Mouse (Mus musculus) G1E (cell line): ENCODE measurements around the gene Meis2. TPM values are rescaled to one million over a fixed set of nuclear protein-coding genes. Genes with fewer than 3 reads are reported as not detected.

ENCODE experiments used
- ATAC-seq: 2 replicates; pipeline ENCODE4 v1.8.0; 2016; ENCODE audit warnings: mild to moderate bottlenecking; ENCODE audit not compliant: insufficient number of reproducible peaks, poor library complexity, low FRiP score, severe bottlenecking; ENCODE audit errors: extremely low read depth
- DNase-seq: peaks from one replicate; pipeline ENCODE4 v3.0.0; 2012; ENCODE audit warnings: low spot score
- H3K27me3 ChIP-seq: 2 replicates; pipeline ENCODE4 v1.6.1; 2012; ENCODE audit warnings: mild to moderate bottlenecking, low read length, inconsistent platforms; ENCODE audit not compliant: insufficient read depth
- H3K36me3 ChIP-seq: replicated peaks from 2 replicates; pipeline ENCODE3; 2012; ENCODE audit warnings: mild to moderate bottlenecking, inconsistent platforms
- H3K4me1 ChIP-seq: 2 replicates; pipeline ENCODE4 v1.6.1; 2012; ENCODE audit warnings: low read depth, low read length, inconsistent platforms, mixed read lengths; ENCODE audit not compliant: insufficient read depth
- H3K4me3 ChIP-seq: 2 replicates; pipeline ENCODE4 v1.5.1; 2012; ENCODE audit warnings: low read depth, mild to moderate bottlenecking, inconsistent platforms, low read length, moderate library complexity, mixed read lengths
- H3K9me3 ChIP-seq: replicated peaks from 2 replicates; pipeline ENCODE4 v1.6.1; 2012; ENCODE audit warnings: inconsistent platforms
- CTCF ChIP-seq: IDR thresholded peaks from 2 replicates; pipeline ENCODE4 v1.5.1; 2012; ENCODE audit warnings: low read depth, low read length, inconsistent platforms, mixed read lengths
- GATA1 ChIP-seq: IDR thresholded peaks from 2 replicates; pipeline ENCODE4 v1.6.1; 2012; ENCODE audit warnings: borderline replicate concordance, low read length, inconsistent platforms, mixed read lengths
- GATA2 ChIP-seq: IDR thresholded peaks from 2 replicates; pipeline ENCODE4 v1.6.1; 2012; ENCODE audit warnings: low read depth, low read length, inconsistent platforms, borderline replicate concordance
- POLR2AphosphoS5 ChIP-seq: IDR thresholded peaks from 2 replicates; pipeline ENCODE4 v1.6.1; 2012; ENCODE audit warnings: low read depth, low read length, inconsistent platforms; ENCODE audit not compliant: insufficient replicate concordance
- TAL1 ChIP-seq: conservative IDR thresholded peaks from 2 replicates; pipeline ENCODE4 v1.6.1; 2012; ENCODE audit warnings: low read depth, low read length, inconsistent platforms, mixed read lengths
- polyA plus RNA-seq: library from polyadenylated mRNA; stranded (reverse); fragments of >175 nt; gene quantifications from 2 replicates; pipeline ENCODE4 v1.2.3, GENCODE M21; 2012
- total RNA-seq, 2 experiments: library from RNA; stranded (forward) in 1 of 2; stranded (reverse) in 1 of 2; fragments of 200-1000 nt in 1 of 2; fragments of >200 nt in 1 of 2; fragmentation: Nextera tagmentation in 1 of 2; gene quantifications; 2 replicates each; pipeline ENCODE4 v1.2.3; 2014 to 2017

Gene Meis2
- total and polyA plus RNA-seq, 3 experiments: 0.27 to 4.3 (median 3.2) TPM

DNA sequence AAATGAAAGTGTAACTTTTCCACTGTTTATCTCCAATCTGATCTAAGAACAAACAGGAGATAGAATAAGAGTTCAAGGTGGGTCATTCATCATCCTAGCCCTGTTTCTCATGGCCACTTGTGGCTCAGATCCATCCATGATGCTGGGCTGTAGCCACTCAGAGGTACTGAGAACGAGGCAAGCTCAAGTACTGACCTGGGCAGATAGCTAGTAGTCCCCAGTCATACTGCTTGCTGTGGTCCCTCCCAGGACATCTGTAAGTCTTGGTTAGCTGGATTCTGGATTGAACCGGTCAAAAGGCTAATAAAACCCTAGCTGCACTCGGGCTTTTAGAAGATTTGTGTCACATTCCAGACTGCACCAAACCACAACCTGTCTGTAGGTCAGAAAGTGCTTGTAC is 12.1 kb upstream of the Meis2 start:
- no peaks in the 10 kb centered on the region for H3K27me3 ChIP-seq
- ATAC-seq: no peak
- peaks cover 13% of the 10 kb centered on the region for H3K9me3 ChIP-seq
- no peaks in the 10 kb centered on the region for H3K36me3 ChIP-seq
- no peak overlapping the region for H3K4me3 ChIP-seq
- TF ChIP-seq GATA2 (no peak), GATA1 (no peak)
- no peak for DNase-seq
- H3K4me1 ChIP-seq: no peaks in the 10 kb centered on the region

DNA sequence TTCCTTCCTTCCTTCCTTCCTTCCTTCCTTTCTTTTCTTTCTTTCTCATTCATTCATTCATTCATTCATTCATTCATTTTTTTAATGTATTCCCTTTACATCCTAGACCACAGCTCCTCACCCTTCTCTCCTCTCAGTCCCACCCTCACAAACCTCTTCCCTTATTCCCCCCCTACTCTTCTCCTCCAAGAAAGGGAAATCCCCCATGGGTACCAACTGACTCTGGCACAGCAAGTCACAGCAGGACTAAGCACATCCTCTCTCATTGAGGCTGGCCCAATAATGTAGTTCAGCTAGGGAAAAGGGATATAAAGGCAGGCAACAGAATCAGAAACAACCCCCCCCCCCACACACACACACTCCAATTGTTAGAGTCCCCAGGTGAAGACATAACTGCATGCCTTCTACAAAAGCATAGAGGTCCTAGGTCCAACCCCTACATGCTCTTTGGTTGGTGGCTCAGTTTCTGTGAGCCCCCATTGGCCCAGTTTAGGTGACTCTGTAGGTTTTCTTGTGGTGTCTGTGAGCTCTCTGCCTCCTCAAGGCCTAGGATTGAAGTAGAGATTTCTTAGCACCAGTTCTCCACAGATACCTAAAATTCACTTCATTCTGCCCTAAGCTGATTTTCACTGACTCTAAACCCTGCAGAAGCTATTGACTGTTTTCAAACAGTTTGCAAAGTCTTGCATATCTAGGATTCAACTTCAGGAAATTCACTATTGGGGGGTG is 11.3 kb upstream of the Meis2 start:
- ATAC-seq (no peak), DNase-seq (no peak)
- no peak overlapping the region for H3K4me3 ChIP-seq
- H3K27me3 ChIP-seq: no peaks in the 10 kb centered on the region
- H3K4me1 ChIP-seq: no peaks in the 10 kb centered on the region
- H3K9me3 ChIP-seq: peaks cover 18% of the 10 kb centered on the region
- TF ChIP-seq CTCF (no peak), GATA2 (no peak), POLR2AphosphoS5 (no peak)
- H3K36me3 ChIP-seq: no peaks in the 10 kb centered on the region

DNA sequence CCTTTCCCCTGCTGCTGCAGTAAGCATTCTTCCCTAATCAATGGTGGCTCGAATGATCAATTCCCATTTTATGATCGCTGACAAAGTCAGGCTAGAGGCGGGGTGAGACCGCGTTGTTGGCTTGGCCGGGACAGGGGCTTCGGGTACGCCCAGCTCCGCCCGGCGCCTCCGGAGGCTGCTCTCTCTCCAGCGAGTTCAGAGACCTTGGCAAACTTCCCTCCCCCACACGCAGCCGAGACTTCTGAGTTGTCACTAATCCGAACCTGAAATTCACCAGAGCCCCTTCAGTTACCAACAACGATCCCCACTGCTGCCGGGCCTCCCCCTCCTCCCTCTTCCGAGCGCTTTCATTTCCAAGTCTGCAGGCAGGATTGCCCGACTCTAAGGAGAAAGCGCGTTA is 10.3 kb upstream of the Meis2 start:
- H3K27me3 ChIP-seq: no peaks in the 10 kb centered on the region
- H3K4me1 ChIP-seq: no peaks in the 10 kb centered on the region
- H3K36me3 ChIP-seq: no peaks in the 10 kb centered on the region
- DNase-seq (no peak), ATAC-seq (no peak)
- TF ChIP-seq TAL1 (no peak), POLR2AphosphoS5 (no peak), CTCF (no peak), GATA2 (no peak)
- peaks cover 19% of the 10 kb centered on the region for H3K9me3 ChIP-seq
- H3K4me3 ChIP-seq: no peak overlapping the region

DNA sequence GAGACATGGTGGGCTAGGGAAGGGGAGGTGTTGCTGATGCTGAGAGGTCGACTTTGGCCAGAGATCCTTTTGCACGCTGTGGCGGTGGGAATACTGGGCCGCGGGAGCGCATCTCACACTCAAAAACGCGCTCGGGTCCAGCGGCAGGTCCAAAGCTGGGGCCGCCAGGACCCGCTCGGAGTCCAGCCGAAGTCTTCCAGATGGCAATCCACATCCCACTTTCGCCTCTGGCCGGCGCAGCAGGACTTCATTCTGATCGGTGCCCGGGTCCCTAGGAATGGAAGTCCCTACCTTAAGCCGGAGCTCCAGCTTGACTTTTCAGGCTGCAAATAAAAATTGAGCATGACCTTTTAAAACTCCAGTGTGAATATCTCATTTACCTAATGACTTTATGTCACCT is 9.8 kb upstream of the Meis2 start:
- DNase-seq (no peak), ATAC-seq (no peak)
- no peaks in the 10 kb centered on the region for H3K36me3 ChIP-seq
- H3K27me3 ChIP-seq: no peaks in the 10 kb centered on the region
- TF ChIP-seq CTCF: no peak
- no peak for TF ChIP-seq TAL1
- no peak for TF ChIP-seq POLR2AphosphoS5
- TF ChIP-seq GATA1: no peak
- TF ChIP-seq GATA2: no peak
- no peaks in the 10 kb centered on the region for H3K4me1 ChIP-seq
- H3K4me3 ChIP-seq: no peak overlapping the region
- peaks cover 19% of the 10 kb centered on the region for H3K9me3 ChIP-seq

DNA sequence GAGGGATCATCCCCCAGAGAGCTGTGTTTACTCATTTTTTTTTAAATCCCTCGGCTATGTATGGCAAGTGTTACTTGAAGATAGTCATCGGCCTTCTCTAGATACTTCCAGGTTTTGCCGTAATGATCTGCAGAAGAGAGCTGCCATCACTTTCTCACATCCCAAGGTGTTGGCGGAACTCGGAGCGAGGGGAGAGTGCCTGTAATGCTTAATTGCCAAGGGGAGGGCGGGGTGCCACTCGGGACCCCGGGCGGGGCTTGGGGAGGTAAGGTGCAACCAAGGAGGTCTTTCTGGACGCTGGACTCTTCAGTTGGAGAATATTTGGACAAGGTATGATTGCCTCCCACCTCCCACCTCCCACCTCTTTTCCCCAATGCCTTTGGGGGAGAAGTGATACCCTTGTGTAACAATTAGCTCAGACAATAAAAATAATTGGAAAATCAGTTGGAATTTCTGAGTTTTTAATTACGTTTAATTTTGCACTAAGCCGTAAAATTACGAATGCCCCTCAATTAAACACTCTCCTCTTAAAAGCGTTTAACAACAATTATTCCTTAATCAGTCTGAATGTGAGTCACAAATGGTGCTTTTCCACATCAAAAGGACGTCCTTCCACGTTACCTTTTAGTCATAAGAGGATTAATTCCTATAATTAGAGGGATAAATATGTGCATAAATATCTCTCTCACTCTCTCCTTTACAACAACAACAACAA is 9.2 kb upstream of the Meis2 start:
- ATAC-seq (no peak), DNase-seq (no peak)
- Histone ChIP-seq H3K4me1 (no peaks in the 10 kb centered on the region), H3K4me3 (no peak overlapping the region), H3K36me3 (no peaks in the 10 kb centered on the region), H3K9me3 (peaks cover 19% of the 10 kb centered on the region), H3K27me3 (no peaks in the 10 kb centered on the region)
- TF ChIP-seq POLR2AphosphoS5 (no peak), TAL1 (no peak), GATA1 (no peak), GATA2 (no peak), CTCF (no peak)

DNA sequence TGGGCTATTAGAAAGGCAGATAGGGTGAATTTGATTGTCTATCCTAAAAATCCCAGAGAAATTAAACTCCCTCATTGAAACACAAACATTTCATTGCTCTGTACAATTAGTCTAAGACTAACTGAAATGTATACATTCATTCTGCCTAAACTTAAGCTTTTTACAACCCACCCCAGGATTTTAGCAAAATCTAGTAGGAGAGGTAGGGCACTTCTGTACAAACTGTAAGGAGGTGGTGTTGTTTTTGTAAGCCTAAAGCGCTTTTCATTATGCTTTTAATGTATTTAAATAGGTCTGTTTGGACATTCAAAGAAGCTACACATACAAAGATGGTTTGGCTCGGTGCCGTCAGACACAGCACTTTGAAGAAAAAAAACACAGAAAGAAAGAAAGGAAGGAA is 8.4 kb upstream of the Meis2 start:
- no peaks in the 10 kb centered on the region for H3K4me1 ChIP-seq
- TF ChIP-seq CTCF (no peak), GATA1 (no peak), GATA2 (no peak), POLR2AphosphoS5 (no peak), TAL1 (no peak)
- no peak for DNase-seq

More for the DNA sequence above, 8.4 kb upstream of the Meis2 start:
- Histone ChIP-seq H3K4me3 (no peak overlapping the region), H3K9me3 (peaks cover 21% of the 10 kb centered on the region), H3K36me3 (no peaks in the 10 kb centered on the region), H3K27me3 (no peaks in the 10 kb centered on the region)
- ATAC-seq: no peak
